Mouse (Mus musculus) intestine, embryonic 16.5 days (tissue): ENCODE measurements around the gene Atn1. TPM values are rescaled to one million over a fixed set of nuclear protein-coding genes. Genes with fewer than 3 reads are reported as not detected.
"Not testable (repeated sequence)": the region's sequence is repeated elsewhere in the genome, so short reads cannot be mapped to it uniquely, and the experiment has no call there.

Source experiments
- ATAC-seq: fragments of 200-750 bp; cut with Nextera tagmentation; 2 replicates; pipeline ENCODE4 v1.8.0; 2017; ENCODE audit warnings: moderate TSS enrichment, moderate library complexity
- H3K27ac ChIP-seq: fragments of 300-500 bp; sonication (generic); 2 replicates; pipeline ENCODE4 v1.5.1; 2014; ENCODE audit warnings: mild to moderate bottlenecking, low read length
- H3K27me3 ChIP-seq: fragments of 300-500 bp; sonication (generic); replicated peaks from 2 replicates; pipeline ENCODE4 v1.6.1; 2014; ENCODE audit warnings: low read length, control low read depth, mixed read lengths; ENCODE audit not compliant: control insufficient read depth, insufficient read depth
- H3K36me3 ChIP-seq: fragments of 300-500 bp; sonication (generic); 2 replicates; pipeline ENCODE4 v1.6.1; 2014; ENCODE audit warnings: low read length, control low read depth; ENCODE audit not compliant: control insufficient read depth, insufficient read depth
- H3K4me1 ChIP-seq: fragments of 300-500 bp; sonication (generic); 2 replicates; pipeline ENCODE4 v1.6.1; 2014; ENCODE audit warnings: low read length, control low read depth, mixed read lengths; ENCODE audit not compliant: control insufficient read depth, insufficient read depth
- H3K4me2 ChIP-seq: fragments of 300-500 bp; sonication (generic); 2 replicates; pipeline ENCODE4 v1.6.1; 2014; ENCODE audit warnings: low read depth, low read length, control low read depth
- H3K4me3 ChIP-seq: fragments of 300-500 bp; sonication (generic); 2 replicates; pipeline ENCODE4 v1.5.1; 2014; ENCODE audit warnings: mild to moderate bottlenecking, low read length
- H3K9ac ChIP-seq: fragments of 300-500 bp; sonication (generic); 2 replicates; pipeline ENCODE4 v1.6.1; 2014; ENCODE audit warnings: low read depth, low read length
- H3K9me3 ChIP-seq: fragments of 300-500 bp; sonication (generic); 2 replicates; pipeline ENCODE4 v1.6.1; 2016; ENCODE audit warnings: low read length, control low read depth; ENCODE audit not compliant: control insufficient read depth
- WGBS: fragments of 180-500 bp; shearing (Covaris S2); extraction: QIAGEN DNeasy Blood & Tissue Kit; methylation state at CpG from one replicate; pipeline ENCODE4 v1.1.7; 2014; 5-methylcytosine and 5-hydroxymethylcytosine counted together
- polyA plus RNA-seq: library from polyadenylated mRNA; unstranded; fragments of >200 nt; fragmentation: Nextera tagmentation; extraction: Ambion mirVana; gene quantifications from 2 replicates; pipeline ENCODE4 v1.2.1, GENCODE M21; 2015

Gene Atn1
- 8.3 and 8.8 TPM in 2 replicates for polyA plus RNA-seq

- H3K27ac ChIP-seq, result peak within 1 kb of the TSS; percentile 93
- WGBS, result 1% methylated on average over 57 of the region's 100 CpGs
Measured at GRCm38 (mm10) chr6:124755831-124756595, at the start of gene Atn1, which contains the start of gene Gm45234. Gene Atn1, minus strand, starts transcription at chr6:124756524. Gene Gm45234, minus strand, starts transcription at chr6:124756021.

DNA sequence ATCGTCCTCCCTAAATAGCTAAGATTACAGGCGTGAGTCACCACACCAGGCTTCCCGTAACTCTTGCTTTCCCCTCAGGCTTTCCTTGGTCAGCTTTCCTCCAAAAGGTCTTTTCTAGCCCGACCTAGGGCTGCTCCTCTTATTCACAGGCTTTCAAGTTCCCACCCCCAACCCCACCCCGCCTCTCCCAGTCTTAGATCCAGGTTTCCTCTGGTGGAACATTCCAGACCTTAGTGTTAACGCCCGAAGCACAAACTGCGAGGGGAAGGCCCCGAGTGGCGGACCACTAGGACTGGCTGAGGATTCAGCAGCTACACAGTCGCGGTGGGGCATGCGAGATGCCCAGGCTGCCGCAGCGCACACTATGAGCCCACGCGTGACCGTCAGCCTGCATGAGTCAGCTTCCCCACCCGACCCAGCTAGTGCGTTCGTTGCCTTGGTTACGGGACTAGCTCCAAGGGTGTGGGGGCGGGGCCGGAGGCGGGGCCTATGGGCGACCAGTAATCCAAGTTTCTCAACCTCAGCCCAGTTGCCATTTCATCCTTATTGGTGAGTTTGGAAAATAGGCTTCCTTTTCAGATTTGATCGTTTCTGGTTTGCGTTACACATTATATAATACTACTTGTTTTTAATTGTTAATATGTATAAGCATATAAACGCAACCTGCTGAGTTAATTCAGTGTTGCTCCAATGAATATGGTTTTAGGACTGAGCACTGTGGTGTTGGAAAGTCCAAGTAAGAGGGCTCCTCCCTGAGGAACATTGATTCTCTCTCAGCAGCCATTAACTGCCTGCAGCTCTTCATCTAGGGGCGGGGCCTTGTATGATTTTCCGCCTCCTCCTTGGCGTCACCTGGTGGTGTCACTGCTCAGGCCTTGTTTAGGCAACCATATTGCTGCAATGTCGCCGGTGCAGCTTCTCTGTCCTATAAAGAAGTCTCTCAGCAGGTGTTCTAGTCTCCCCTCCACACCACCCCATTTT, 49.3 kb upstream of the Atn1 start:
- Histone ChIP-seq H3K27me3 (no peaks in the 10 kb centered on the region), H3K9me3 (no peaks in the 10 kb centered on the region), H3K4me1 (peaks cover 22% of the 10 kb centered on the region), H3K9ac (peak overlapping the region; percentile 71), H3K36me3 (no peaks in the 10 kb centered on the region; the same call in 1 of the 2 replicates), H3K4me3 (peak overlapping the region; percentile 59), H3K27ac (peak overlapping the region; percentile 94), H3K4me2 (peak overlapping the region; percentile 90)
- WGBS, result 1% methylated on average over 34 of the region's 34 CpGs
- ATAC-seq, result peak; percentile 76

More at GRCm38 (mm10) chr6:124755831-124756595, at the start of gene Atn1, which contains the start of gene Gm45234:
- Histone ChIP-seq H3K9ac (peak within 1 kb of the TSS; percentile 93), H3K4me1 (peaks cover 45% of the 10 kb centered on the region), H3K4me3 (peak within 1 kb of the TSS; percentile 75), H3K4me2 (peak within 1 kb of the TSS; percentile 78), H3K27me3 (no peaks in the 10 kb centered on the region), H3K36me3 (no peaks in the 10 kb centered on the region), H3K9me3 (no peaks in the 10 kb centered on the region)
- peak; percentile 60 for ATAC-seq

GRCm38 (mm10) chr6:124804341-124804740, 48.0 kb upstream of the Atn1 start:
- WGBS, result 89% methylated on average over 3 of the region's 3 CpGs
- H3K27ac ChIP-seq, result no peak overlapping the region
- no peaks in the 10 kb centered on the region for H3K36me3 ChIP-seq
- no peak overlapping the region for H3K4me3 ChIP-seq
- H3K9ac ChIP-seq, result no peak overlapping the region
- no peaks in the 10 kb centered on the region for H3K27me3 ChIP-seq
- H3K4me1 ChIP-seq, result peaks cover 14% of the 10 kb centered on the region
- H3K4me2 ChIP-seq, result no peak overlapping the region
- no peaks in the 10 kb centered on the region for H3K9me3 ChIP-seq
- ATAC-seq, result no peak

DNA sequence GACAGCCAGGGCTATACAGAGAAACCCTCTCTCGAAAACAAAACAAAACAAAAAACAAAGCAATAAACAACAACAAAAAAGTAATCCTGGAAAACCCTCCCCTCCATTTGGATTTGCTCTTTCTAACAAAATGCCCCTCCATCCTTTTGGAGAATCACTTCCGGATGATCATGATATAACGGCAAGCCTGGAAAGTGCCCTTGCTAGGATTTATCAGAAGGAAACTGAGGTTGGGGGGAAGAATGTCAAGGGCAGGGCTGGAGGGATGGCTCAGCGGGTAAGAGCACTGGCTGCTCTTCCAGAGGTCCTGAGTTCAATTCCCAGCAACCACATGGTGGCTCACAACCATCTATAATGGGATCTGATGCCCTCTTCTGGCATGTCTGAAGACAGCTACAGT, 47.4 kb upstream of the Atn1 start:
- not testable (repeated sequence) for H3K4me2 ChIP-seq

DNA sequence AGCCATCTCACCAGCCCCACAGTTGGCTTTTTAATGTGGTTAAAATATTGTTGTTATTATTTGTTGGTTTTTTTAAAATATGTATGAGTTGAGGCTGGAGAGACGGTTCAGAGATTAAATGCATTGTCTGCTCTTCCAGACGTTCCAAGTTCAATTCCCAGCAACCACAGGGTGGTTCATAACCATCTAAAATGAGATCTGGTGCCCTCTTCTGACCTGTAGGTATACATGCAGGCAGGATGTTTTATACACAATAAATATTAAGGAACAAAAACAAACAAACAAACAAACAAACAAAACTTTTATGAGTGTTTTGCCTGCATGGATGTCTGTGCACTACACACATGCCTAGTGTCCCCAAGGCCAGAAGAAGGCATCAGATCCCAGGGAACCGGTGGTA, 46.7 kb upstream of the Atn1 start:
- H3K4me2 ChIP-seq, result no peak overlapping the region
- H3K36me3 ChIP-seq, result no peaks in the 10 kb centered on the region
- no peak overlapping the region for H3K4me3 ChIP-seq
- H3K27me3 ChIP-seq, result no peaks in the 10 kb centered on the region
- WGBS, result 84% methylated on average over 3 of the region's 3 CpGs
- H3K9ac ChIP-seq, result no peak overlapping the region
- H3K9me3 ChIP-seq, result no peaks in the 10 kb centered on the region
- ATAC-seq, result no peak
- H3K27ac ChIP-seq, result no peak overlapping the region
- H3K4me1 ChIP-seq, result peaks cover 14% of the 10 kb centered on the region

More for the DNA sequence above, 47.4 kb upstream of the Atn1 start:
- H3K36me3 ChIP-seq, ATAC-seq, H3K4me3 ChIP-seq, H3K27me3 ChIP-seq, H3K27ac ChIP-seq, H3K9me3 ChIP-seq, H3K9ac ChIP-seq: not testable (repeated sequence)
- peaks cover 14% of the 10 kb centered on the region for H3K4me1 ChIP-seq
- 95% methylated on average over 4 of the region's 4 CpGs for WGBS

DNA sequence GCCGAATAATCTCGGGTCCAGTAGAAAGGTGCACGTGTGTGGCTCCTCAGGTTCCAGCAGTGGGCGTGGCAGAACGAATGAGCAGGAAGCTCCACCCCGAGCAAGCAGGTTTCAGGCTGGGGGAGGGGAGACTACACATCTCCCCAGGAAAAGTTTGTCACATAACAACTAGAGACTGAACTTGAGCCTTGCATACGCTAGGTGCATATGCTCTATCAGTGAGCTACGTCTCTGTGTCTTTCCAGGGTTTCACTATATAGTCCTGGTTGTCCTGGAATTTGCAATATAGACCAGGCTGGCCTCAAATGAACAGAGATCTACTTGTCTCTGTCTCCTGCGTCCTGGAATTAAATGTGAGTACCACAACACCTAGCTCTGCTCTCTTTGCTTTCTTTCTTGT, 46.1 kb upstream of the Atn1 start:
- H3K4me1 ChIP-seq, H3K9ac ChIP-seq, H3K9me3 ChIP-seq, H3K27me3 ChIP-seq, H3K36me3 ChIP-seq: not testable (repeated sequence)
- 21% methylated on average over 4 of the region's 9 CpGs for WGBS
- H3K4me3 ChIP-seq, result peak overlapping the region; percentile 2; the same call in 1 of the 2 replicates
- H3K27ac ChIP-seq, result peak overlapping the region; percentile 31
- peak overlapping the region; percentile 7; the same call in 1 of the 2 replicates for H3K4me2 ChIP-seq
- ATAC-seq, result peak; percentile 27

GRCm38 (mm10) chr6:124796200-124796599, 39.9 kb upstream of the Atn1 start:
- H3K27ac ChIP-seq, result no peak overlapping the region
- WGBS, result 74% methylated on average over 2 of the region's 2 CpGs
- peak; percentile 73 for ATAC-seq

GRCm38 (mm10) chr6:124795781-124796180, 39.5 kb upstream of the Atn1 start:
- Histone ChIP-seq H3K9me3 (no peaks in the 10 kb centered on the region), H3K9ac (no peak overlapping the region), H3K36me3 (no peaks in the 10 kb centered on the region), H3K4me3 (no peak overlapping the region), H3K27ac (no peak overlapping the region), H3K4me1 (no peaks in the 10 kb centered on the region), H3K4me2 (no peak overlapping the region), H3K27me3 (no peaks in the 10 kb centered on the region)
- 71% methylated on average over 4 of the region's 4 CpGs for WGBS
- ATAC-seq, result peak; percentile 42

More at GRCm38 (mm10) chr6:124796200-124796599, 39.9 kb upstream of the Atn1 start:
- Histone ChIP-seq H3K9ac (no peak overlapping the region), H3K27me3 (no peaks in the 10 kb centered on the region), H3K4me3 (no peak overlapping the region), H3K9me3 (no peaks in the 10 kb centered on the region), H3K36me3 (no peaks in the 10 kb centered on the region), H3K4me1 (no peaks in the 10 kb centered on the region), H3K4me2 (no peak overlapping the region)

DNA sequence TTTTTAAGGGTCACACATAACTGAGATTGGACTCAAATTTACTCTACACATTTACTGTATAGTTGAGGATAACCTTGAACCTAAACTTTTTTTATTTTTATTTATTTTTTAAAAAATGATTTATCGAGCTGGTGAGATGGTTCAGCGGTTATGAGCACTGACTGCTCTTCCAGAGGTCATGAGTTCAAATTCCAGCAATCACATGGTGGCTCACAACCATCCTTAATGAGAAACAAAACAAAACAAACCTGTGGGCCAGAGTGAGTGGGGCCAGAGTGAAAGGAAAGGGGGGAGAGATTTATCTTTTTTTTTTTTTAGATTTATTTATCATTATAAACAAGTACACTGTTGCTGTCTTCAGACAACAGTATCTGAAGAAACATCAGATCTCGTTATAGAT, 35.6 kb upstream of the Atn1 start:
- H3K9me3 ChIP-seq, result no peaks in the 10 kb centered on the region
- H3K4me1 ChIP-seq, result no peaks in the 10 kb centered on the region
- no peaks in the 10 kb centered on the region for H3K27me3 ChIP-seq
- no peak overlapping the region for H3K4me2 ChIP-seq
- H3K27ac ChIP-seq, result no peak overlapping the region
- H3K4me3 ChIP-seq, result no peak overlapping the region
- no peaks in the 10 kb centered on the region for H3K36me3 ChIP-seq
- no peak for ATAC-seq
- WGBS, result 79% methylated on average over 3 of the region's 3 CpGs
- H3K9ac ChIP-seq, result no peak overlapping the region
